Mouse (Mus musculus): ENCODE measurements around the gene Gm7945. TPM values are rescaled to one million over a fixed set of nuclear protein-coding genes. Genes with fewer than 3 reads are reported as not detected.
"Not testable (repeated sequence)": the region's sequence is repeated elsewhere in the genome, so short reads cannot be mapped to it uniquely, and the experiment has no call there.

The Gm7945 gene
- not detected for total RNA-seq (2022)

- DNase-seq (ENCODE audit: low spot score in 2 of 2) = not testable (repeated sequence)
Measured at GRCm38 (mm10) chr14:41386279-41386678, at the start of gene Gm7945. Gene Gm7945, minus strand, starts transcription at chr14:41386379.

GRCm38 (mm10) chr14:41425393-41426075 lies 39.4 kb upstream of the Gm7945 start:
- peak; percentile 1 to 2 for DNase-seq (ENCODE audit: low spot score in 2 of 2)

- not testable (repeated sequence) for DNase-seq (ENCODE audit: low spot score in 2 of 2)
Measured at GRCm38 (mm10) chr14:41424694-41425093, 38.5 kb upstream of the Gm7945 start.

GRCm38 (mm10) chr14:41408181-41408580 lies 22.0 kb upstream of the Gm7945 start, which contains the start of gene Gm6482:
Gene Gm6482, minus strand, starts transcription at chr14:41408281.
- DNase-seq (ENCODE audit: low spot score in 2 of 2) = not testable (repeated sequence)

- DNase-seq (ENCODE audit: low spot score in 2 of 2) = not testable (repeated sequence)
Measured at GRCm38 (mm10) chr14:41348309-41348708, 37.9 kb downstream of the Gm7945 start, which contains the start of gene Gm5798. Gene Gm5798, plus strand, starts transcription at chr14:41348609.

Other genes starting within 250 kb of the Gm7945 start
- gene Mbl1, start 234.9 kb downstream of the Gm7945 start, total RNA-seq (2022) = not detected
- gene Sftpd, start 201.2 kb downstream of the Gm7945 start, total RNA-seq (2022) = not detected
- not detected for gene Gm2832, start 107.6 kb downstream of the Gm7945 start, total RNA-seq (2022)
- gene Gm5798, start 37.8 kb downstream of the Gm7945 start, total RNA-seq (2022) = not detected
- not detected for gene Gm6482, start 21.9 kb upstream of the Gm7945 start, total RNA-seq (2022)
- not detected for gene Gm7954, start 67.1 kb upstream of the Gm7945 start, total RNA-seq (2022)
- gene Gm3486, start 103.1 kb upstream of the Gm7945 start, total RNA-seq (2022) = under 1 TPM in 1 of 4 experiments, not detected in 3; 0.45 TPM
- not detected for gene Gm7970, start 169.2 kb upstream of the Gm7945 start, total RNA-seq (2022)
- gene 1700049E17Rik2, start 186.8 kb upstream of the Gm7945 start, total RNA-seq (2022) = not detected
- gene Gm3072, start 238.2 kb upstream of the Gm7945 start, total RNA-seq (2022) = not detected

All from layer of hippocampus, adult 8-10 months (tissue).